Mouse (Mus musculus): ENCODE results near the gene Hist1h4a. TPM values are rescaled to one million over a fixed set of nuclear protein-coding genes. Genes with fewer than 3 reads are reported as not detected.

The Hist1h4a gene
- total RNA-seq, 2 experiments from 2014 or later = 55.4 to 68.5 TPM

- peak; percentile 71 for DNase-seq
- intact Hi-C loops (cut with DNase I; ENCODE audit: low total_unique reads) = no loop called here
These were observed 15.5 kb downstream of the Hist1h4a start, which contains the start of gene Hist1h3c for GRCm38 (mm10) chr13:23745381-23746161. TSS of gene Hist1h3c (minus strand) at chr13:23745602.

- intact Hi-C loops (cut with DNase I; ENCODE audit: low total_unique reads) = no loop called here
- DNase-seq = no peak
These were observed 16.3 kb downstream of the Hist1h4a start for GRCm38 (mm10) chr13:23744421-23745380.

GRCm38 (mm10) chr13:23743963-23744362, 17.1 kb downstream of the Hist1h4a start:
- no peak for DNase-seq
- intact Hi-C loops (cut with DNase I; ENCODE audit: low total_unique reads) = no loop called here

- intact Hi-C loops (cut with DNase I; ENCODE audit: low total_unique reads) = no loop called here
- no peak for DNase-seq
These were observed 17.8 kb downstream of the Hist1h4a start for GRCm38 (mm10) chr13:23743215-23743614.

GRCm38 (mm10) chr13:23742007-23742406, 19.0 kb downstream of the Hist1h4a start:
- intact Hi-C loops (cut with DNase I; ENCODE audit: low total_unique reads) = no loop called here

GRCm38 (mm10) chr13:23740910-23741309, 20.1 kb downstream of the Hist1h4a start:
- intact Hi-C loops (cut with DNase I; ENCODE audit: low total_unique reads) = no loop called here
- no peak for DNase-seq

More at GRCm38 (mm10) chr13:23742007-23742406, 19.0 kb downstream of the Hist1h4a start:
- DNase-seq = no peak

GRCm38 (mm10) chr13:23740256-23740840, 20.7 kb downstream of the Hist1h4a start:
- DNase-seq = no peak
- intact Hi-C loops (cut with DNase I; ENCODE audit: low total_unique reads) = no loop called here

- intact Hi-C loops (cut with DNase I; ENCODE audit: low total_unique reads) = no loop called here
- DNase-seq = no peak
These were observed 21.1 kb downstream of the Hist1h4a start for GRCm38 (mm10) chr13:23739922-23740252.

GRCm38 (mm10) chr13:23739069-23739921, 21.7 kb downstream of the Hist1h4a start:
- intact Hi-C loops (cut with DNase I; ENCODE audit: low total_unique reads) = no loop called here
- DNase-seq = peak; percentile 91

- peak; percentile 86 for DNase-seq
- intact Hi-C loops (cut with DNase I; ENCODE audit: low total_unique reads) = no loop called here
These were observed 22.4 kb downstream of the Hist1h4a start, which contains the start of gene Hist1h1c for GRCm38 (mm10) chr13:23738677-23739068. TSS of gene Hist1h1c (plus strand) at chr13:23738808.

- no peak for DNase-seq
- intact Hi-C loops (cut with DNase I; ENCODE audit: low total_unique reads) = no loop called here
These were observed 23.0 kb downstream of the Hist1h4a start for GRCm38 (mm10) chr13:23738041-23738440.

- DNase-seq = no peak
- intact Hi-C loops (cut with DNase I; ENCODE audit: low total_unique reads) = no loop called here
These were observed 23.9 kb downstream of the Hist1h4a start for GRCm38 (mm10) chr13:23737091-23737490.

GRCm38 (mm10) chr13:23732156-23732804, 28.8 kb downstream of the Hist1h4a start:
- intact Hi-C loops (cut with DNase I; ENCODE audit: low total_unique reads) = loop anchor here (2.0 kb wide), 1 partner anchor 31 kb away; no protein-coding TSS in a partner anchor
- DNase-seq = no peak

GRCm38 (mm10) chr13:23730479-23730878, 30.6 kb downstream of the Hist1h4a start:
- intact Hi-C loops (cut with DNase I; ENCODE audit: low total_unique reads) = no loop called here
- DNase-seq = no peak

GRCm38 (mm10) chr13:23729706-23730105, 31.3 kb downstream of the Hist1h4a start:
- DNase-seq = no peak
- intact Hi-C loops (cut with DNase I; ENCODE audit: low total_unique reads) = no loop called here

GRCm38 (mm10) chr13:23729192-23729525, 31.9 kb downstream of the Hist1h4a start:
- no peak for DNase-seq
- intact Hi-C loops (cut with DNase I; ENCODE audit: low total_unique reads) = no loop called here

GRCm38 (mm10) chr13:23728472-23729191, 32.4 kb downstream of the Hist1h4a start:
- intact Hi-C loops (cut with DNase I; ENCODE audit: low total_unique reads) = no loop called here

GRCm38 (mm10) chr13:23725213-23725612, 35.8 kb downstream of the Hist1h4a start:
- no peak for DNase-seq

More at GRCm38 (mm10) chr13:23728472-23729191, 32.4 kb downstream of the Hist1h4a start:
- no peak for DNase-seq

More at GRCm38 (mm10) chr13:23725213-23725612, 35.8 kb downstream of the Hist1h4a start:
- intact Hi-C loops (cut with DNase I; ENCODE audit: low total_unique reads) = no loop called here
